Mouse (Mus musculus) cortical plate, adult 2 months (tissue): ENCODE data around the gene March6.

Experiments used
- CTCF ChIP-seq: fragments of 200-500 bp; IDR thresholded peaks from 2 replicates; pipeline ENCODE4 v1.5.1; 2011; ENCODE audit warnings: mild to moderate bottlenecking, control low read depth, low read length; ENCODE audit not compliant: insufficient read depth; ENCODE audit errors: extremely low read depth
- POLR2A ChIP-seq: fragments of 200-500 bp; IDR thresholded peaks from 2 replicates; pipeline ENCODE4 v1.6.1; 2011; ENCODE audit warnings: mild to moderate bottlenecking, low read length, control low read depth; ENCODE audit not compliant: insufficient read depth; ENCODE audit errors: extremely low read depth

DNA sequence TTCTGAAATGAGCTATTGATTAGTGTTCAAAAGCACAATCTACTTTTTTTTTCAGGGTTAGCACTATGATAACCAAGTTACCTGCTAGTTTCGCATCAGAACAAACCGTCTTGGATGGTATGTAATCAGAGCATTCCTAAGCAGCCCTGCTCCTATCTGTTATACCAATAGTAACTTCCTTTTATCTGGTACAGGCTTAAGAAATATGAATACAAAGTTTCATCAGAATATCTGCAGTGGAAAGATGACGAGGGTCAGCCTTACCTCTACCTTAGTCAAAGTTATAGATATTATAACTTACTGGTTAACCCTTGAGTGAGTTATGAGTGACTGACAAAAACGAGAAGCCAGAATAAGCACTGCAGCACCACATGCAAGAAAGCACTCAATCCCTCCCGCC, 64.6 kb downstream of the March6 start:
- TF ChIP-seq POLR2A (no peak), CTCF (no peak)
